In genomic region chr3:85991802-85992156, GRCm38 (mm10) we compare ENCODE assay signal across 17 mouse cellular contexts. TPM values are rescaled to one million over a fixed set of nuclear protein-coding genes. Genes with fewer than 3 reads are reported as not detected.
DNase-seq lines count a peak whose midpoint lies in the region; ATAC-seq and TF ChIP-seq lines count a peak whose summit lies in the region.
"Had no signal": no experiment of that assay in that cellular context is flagged by ENCODE, and none has a peak within 500 bp of the region (broad histone marks: within the 10 kb centered on the region; RNA-seq: fewer than 3 reads in every experiment).

No protein-coding gene starts in this region.

- no peak overlapping the region for H3K9ac ChIP-seq in lung, postnatal 0 days (replicated peaks; ENCODE audit: low read depth)
- H3K9ac ChIP-seq in liver, embryonic 13.5 days, result peak overlapping the region; percentile 46; the same call in 1 of the 2 replicates
- no peak overlapping the region for H3K9ac ChIP-seq in forebrain, embryonic 15.5 days (replicated peaks)
- no peak overlapping the region for H3K9ac ChIP-seq in neural tube, embryonic 15.5 days (replicated peaks)

- DNase-seq in lung, postnatal 0 days (ENCODE audit: low spot score), result peak; percentile 43
- no peak for DNase-seq in lung, postnatal 25 days (ENCODE audit: low spot score)
- DNase-seq in liver, embryonic 13.5 days, result peak; percentile 75
- no peak for DNase-seq in spleen, adult 18-20 months
- DNase-seq: adrenal gland, adult 2 months; cerebellum, adult 18-20 months; heart, adult 11 months; kidney, postnatal 36 days; lung, postnatal 10 days had no signal

- peak; percentile 49 for ATAC-seq in lung, postnatal 0 days
- ATAC-seq in common myeloid progenitor, adult 5-6 weeks (replicated peaks; ENCODE audit: low read depth, poor library complexity, severe bottlenecking), result peak; percentile 68
- peak; percentile 89 for ATAC-seq in liver, embryonic 13.5 days (ENCODE audit: low read depth)
- no peak for ATAC-seq in forebrain, embryonic 15.5 days (replicated peaks)
- ATAC-seq in neural tube, embryonic 15.5 days (ENCODE audit: low FRiP score), result no peak
- ATAC-seq: forebrain, embryonic 16.5 days had no signal

- H3K4me1 ChIP-seq in lung, postnatal 0 days (ENCODE audit: insufficient read depth, low read depth, low read length), result peaks cover 13% of the 10 kb centered on the region; the same call in 1 of the 2 replicates
- peaks cover 58% of the 10 kb centered on the region for H3K4me1 ChIP-seq in liver, embryonic 13.5 days (replicated peaks)
- no peaks in the 10 kb centered on the region for H3K4me1 ChIP-seq in forebrain, embryonic 15.5 days
- H3K4me1 ChIP-seq in neural tube, embryonic 15.5 days, result no peaks in the 10 kb centered on the region; the same call in 1 of the 2 replicates

- H3K4me3 ChIP-seq in lung, postnatal 0 days (ENCODE audit: low read depth, low read length), result no peak overlapping the region
- H3K4me3 ChIP-seq in liver, embryonic 13.5 days (replicated peaks), result peak overlapping the region; percentile 33
- H3K4me3 ChIP-seq in forebrain, embryonic 15.5 days, result no peak overlapping the region
- no peak overlapping the region for H3K4me3 ChIP-seq in neural tube, embryonic 15.5 days (replicated peaks)
- H3K4me3 ChIP-seq: hindbrain, embryonic 10.5 days had no signal

- 53% methylated on average over 5 of the region's 5 CpGs for WGBS in lung, postnatal 0 days
- WGBS in liver, embryonic 13.5 days (ENCODE audit: insufficient replicate concordance), result 15% methylated on average over 5 of the region's 5 CpGs
- WGBS in forebrain, embryonic 15.5 days, result 73% methylated on average over 5 of the region's 5 CpGs
- 71% methylated on average over 5 of the region's 5 CpGs for WGBS in neural tube, embryonic 15.5 days

- H3K9me3 ChIP-seq in lung, postnatal 0 days (ENCODE audit: low read length), result no peaks in the 10 kb centered on the region
- no peaks in the 10 kb centered on the region for H3K9me3 ChIP-seq in liver, embryonic 13.5 days (replicated peaks)
- H3K9me3 ChIP-seq in forebrain, embryonic 15.5 days, result no peaks in the 10 kb centered on the region
- no peaks in the 10 kb centered on the region for H3K9me3 ChIP-seq in neural tube, embryonic 15.5 days (replicated peaks)
- H3K9me3 ChIP-seq: hindbrain, embryonic 10.5 days had no signal

- H3K27me3 ChIP-seq in lung, postnatal 0 days (replicated peaks; ENCODE audit: insufficient read depth, low read length), result no peaks in the 10 kb centered on the region
- H3K27me3 ChIP-seq in liver, embryonic 13.5 days, result no peaks in the 10 kb centered on the region
- H3K27me3 ChIP-seq in forebrain, embryonic 15.5 days, result no peaks in the 10 kb centered on the region
- no peaks in the 10 kb centered on the region for H3K27me3 ChIP-seq in neural tube, embryonic 15.5 days (replicated peaks)

- no peak overlapping the region for H3K27ac ChIP-seq in lung, postnatal 0 days (ENCODE audit: low read length)
- peak overlapping the region; percentile 94 for H3K27ac ChIP-seq in liver, embryonic 13.5 days
- no peak overlapping the region for H3K27ac ChIP-seq in forebrain, embryonic 15.5 days (replicated peaks)
- no peak overlapping the region for H3K27ac ChIP-seq in neural tube, embryonic 15.5 days (replicated peaks)
- H3K27ac ChIP-seq: hindbrain, embryonic 10.5 days had no signal

- no peak for TF ChIP-seq EP300 in lung, postnatal 0 days (IDR thresholded peaks at IDR 0.05)

- H3K36me3 ChIP-seq in lung, postnatal 0 days (ENCODE audit: insufficient read depth, low read length), result no peaks in the 10 kb centered on the region
- H3K36me3 ChIP-seq in liver, embryonic 13.5 days, result no peaks in the 10 kb centered on the region
- no peaks in the 10 kb centered on the region for H3K36me3 ChIP-seq in forebrain, embryonic 15.5 days
- H3K36me3 ChIP-seq in neural tube, embryonic 15.5 days, result no peaks in the 10 kb centered on the region
- H3K36me3 ChIP-seq: hindbrain, embryonic 10.5 days had no signal

- no peak overlapping the region for H3K4me2 ChIP-seq in lung, postnatal 0 days (replicated peaks; ENCODE audit: low read depth, low read length)
- peak overlapping the region; percentile 67 for H3K4me2 ChIP-seq in liver, embryonic 13.5 days
- no peak overlapping the region for H3K4me2 ChIP-seq in forebrain, embryonic 15.5 days (replicated peaks)
- no peak overlapping the region for H3K4me2 ChIP-seq in neural tube, embryonic 15.5 days

- TF ChIP-seq CTCF in lung, postnatal 0 days (IDR thresholded peaks at IDR 0.05), result no peak

RNA-seq across cellular contexts. Expression of gene Prss48, which starts 10.5 kb away (rescaled TPM):
- not detected in 2 replicates for polyA plus RNA-seq in lung, postnatal 0 days (2015; fragmentation: Nextera tagmentation; extraction: Ambion mirVana)
- not detected in 2 replicates for total RNA-seq in common myeloid progenitor, adult 5-6 weeks (2017)
- polyA plus RNA-seq in liver, embryonic 13.5 days (2015; fragmentation: Nextera tagmentation; extraction: Ambion mirVana), result not detected in 2 replicates
- polyA plus RNA-seq in forebrain, embryonic 15.5 days (2015; fragmentation: Nextera tagmentation; extraction: Ambion mirVana), result not detected in 2 replicates
- polyA plus RNA-seq in neural tube, embryonic 15.5 days (2015; fragmentation: Nextera tagmentation; extraction: Ambion mirVana), result not detected in 2 replicates
- total RNA-seq: adrenal gland, adult 2 months; left cerebral cortex, postnatal 14 days had no signal
- polyA plus RNA-seq: adrenal gland, adult 2 months; embryonic facial prominence, embryonic 11.5 days; forebrain, embryonic 16.5 days; hindbrain, embryonic 10.5 days; thymus, postnatal 0 days had no signal

RNA-seq across cellular contexts. Expression of gene Sh3d19, which starts 20.9 kb away (rescaled TPM):
- 28.3 and 33.0 TPM in 2 replicates for polyA plus RNA-seq in lung, postnatal 0 days (2015; fragmentation: Nextera tagmentation; extraction: Ambion mirVana)
- 3.6 and 3.9 TPM in 2 replicates for total RNA-seq in common myeloid progenitor, adult 5-6 weeks (2017)
- 6.2 and 6.9 TPM in 2 replicates for polyA plus RNA-seq in liver, embryonic 13.5 days (2015; fragmentation: Nextera tagmentation; extraction: Ambion mirVana)
- 8.7 and 9.6 TPM in 2 replicates for polyA plus RNA-seq in forebrain, embryonic 15.5 days (2015; fragmentation: Nextera tagmentation; extraction: Ambion mirVana)
- polyA plus RNA-seq in neural tube, embryonic 15.5 days (2015; fragmentation: Nextera tagmentation; extraction: Ambion mirVana), result 16.0 and 16.7 TPM in 2 replicates

Comparison
In these comparisons a context has a peak if more than half of its experiments do, and no peak if none do; other contexts are left out.
1. DNase-seq: peak in lung, postnatal 0 days (single experiment) and liver, embryonic 13.5 days (single experiment); none in lung, postnatal 25 days (single experiment) and spleen, adult 18-20 months (0 of 2).
2. ATAC-seq: peak in lung, postnatal 0 days (single experiment), common myeloid progenitor, adult 5-6 weeks (single experiment) and liver, embryonic 13.5 days (single experiment); none in forebrain, embryonic 15.5 days (single experiment) and neural tube, embryonic 15.5 days (single experiment).